Mouse (Mus musculus): ENCODE results near the gene Sart3. TPM values are rescaled to one million over a fixed set of nuclear protein-coding genes. Genes with fewer than 3 reads are reported as not detected.

Sart3 gene
- polyA plus RNA-seq, 1 experiment from 2014 or later = 78.3 TPM

DNA sequence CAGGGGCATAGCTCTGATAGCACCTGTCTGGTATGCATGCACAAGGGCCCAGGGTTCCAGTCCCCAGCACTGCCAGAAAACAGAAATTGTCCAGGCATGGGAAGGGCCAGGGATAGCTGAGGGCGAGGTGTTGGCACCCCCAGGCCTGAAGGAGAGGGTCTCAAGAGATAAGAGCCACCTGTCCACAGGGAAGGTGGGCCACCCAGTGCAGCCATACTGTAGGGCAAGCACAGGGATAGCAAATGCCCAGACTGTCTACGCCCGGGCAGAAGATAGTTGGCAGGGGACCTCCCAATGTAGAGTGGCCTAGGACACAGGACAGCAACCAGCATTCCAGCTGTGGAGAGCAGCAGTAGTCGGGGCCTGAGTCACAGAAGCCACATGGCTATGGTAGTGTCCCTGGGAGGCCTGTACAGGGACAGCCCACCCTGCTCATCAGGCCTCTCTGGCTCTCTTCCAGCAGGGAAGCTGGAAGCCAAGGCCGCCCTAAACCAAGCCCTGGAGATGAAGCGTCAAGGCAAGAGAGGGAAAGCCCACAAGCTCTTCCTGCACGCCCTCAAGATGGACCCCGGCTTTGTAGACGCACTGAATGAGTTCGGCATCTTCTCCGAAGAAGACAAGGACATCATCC, 34.6 kb downstream of the Sart3 start:
- Histone ChIP-seq H3K27ac (no peak overlapping the region), H3K9me3 (no peaks in the 10 kb centered on the region), H3K36me3 (replicated peaks) (peaks cover 54% of the 10 kb centered on the region), H3K4me3 (no peak overlapping the region), H3K4me1 (peaks cover 27% of the 10 kb centered on the region), H3K27me3 (ENCODE audit: poor library complexity, severe bottlenecking) (no peaks in the 10 kb centered on the region)
- DNase-seq (ENCODE audit: extremely low spot score, low spot score) = no peak
- WGBS = 89% methylated on average over 11 of the region's 11 CpGs

DNA sequence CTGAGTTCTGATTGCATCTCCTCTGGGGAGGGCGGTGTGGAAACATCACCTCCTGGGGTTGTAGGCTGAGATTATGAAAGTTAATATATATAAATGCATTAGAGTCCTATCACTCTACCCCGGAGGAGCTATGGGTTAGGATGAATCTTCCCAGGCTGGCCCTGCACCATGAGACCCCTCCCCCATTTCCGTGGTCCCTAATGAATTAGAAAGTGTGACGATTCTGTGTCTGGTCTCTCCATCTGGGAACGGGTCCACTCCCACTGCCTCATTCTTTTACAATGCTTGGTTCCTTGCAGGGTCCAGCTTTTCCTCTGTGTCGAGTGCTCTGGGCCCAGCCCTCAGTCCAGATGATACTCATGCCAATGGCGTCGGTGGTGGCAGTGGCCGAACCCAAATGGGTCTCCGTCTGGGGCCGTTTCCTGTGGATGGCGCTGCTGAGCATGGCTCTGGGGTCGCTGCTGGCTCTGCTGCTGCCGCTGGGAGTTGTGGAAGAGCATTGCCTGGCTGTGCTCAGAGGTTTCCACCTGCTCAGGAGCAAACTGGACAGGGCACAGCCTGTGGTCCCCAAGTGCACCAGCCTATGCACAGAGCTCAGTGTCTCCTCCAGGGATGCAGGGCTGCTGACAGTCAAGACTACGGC, 35.7 kb downstream of the Sart3 start:
- Histone ChIP-seq H3K36me3 (replicated peaks) (peaks cover 43% of the 10 kb centered on the region), H3K27me3 (ENCODE audit: poor library complexity, severe bottlenecking) (no peaks in the 10 kb centered on the region), H3K4me1 (peaks cover 27% of the 10 kb centered on the region), H3K27ac (peak overlapping the region; percentile 91; the same call in 1 of the 2 replicates), H3K9me3 (no peaks in the 10 kb centered on the region), H3K4me3 (peak overlapping the region; percentile 82)
- WGBS = 46% methylated on average over 15 of the region's 15 CpGs
- DNase-seq (ENCODE audit: extremely low spot score, low spot score) = no peak

DNA sequence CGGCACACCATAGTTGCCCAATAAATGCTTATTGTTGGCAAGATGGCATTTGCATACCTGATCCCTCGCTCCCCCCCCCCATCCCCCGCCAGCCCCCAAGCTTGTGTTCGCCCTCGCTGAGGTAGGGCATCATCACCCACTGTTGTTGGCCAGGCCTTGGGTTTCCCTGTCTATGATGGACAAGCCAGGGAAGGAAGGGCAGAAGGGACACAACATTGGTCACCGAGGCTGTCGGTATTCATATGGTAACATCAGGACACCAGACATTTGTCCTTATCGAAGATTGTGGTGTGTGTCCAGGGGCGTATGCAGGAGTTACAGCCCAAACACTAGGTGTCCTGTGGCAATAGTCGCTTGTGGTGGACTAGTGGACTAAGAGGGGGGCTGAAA, 36.2 kb downstream of the Sart3 start:
- peaks cover 27% of the 10 kb centered on the region for H3K4me1 ChIP-seq
- peaks cover 38% of the 10 kb centered on the region for H3K36me3 ChIP-seq (replicated peaks)
- H3K27ac ChIP-seq = peak overlapping the region; percentile 91
- peak overlapping the region; percentile 82 for H3K4me3 ChIP-seq
- WGBS = 6% methylated on average over 10 of the region's 10 CpGs
- H3K27me3 ChIP-seq (ENCODE audit: poor library complexity, severe bottlenecking) = no peaks in the 10 kb centered on the region
- no peak for DNase-seq (ENCODE audit: extremely low spot score, low spot score)
- H3K9me3 ChIP-seq = no peaks in the 10 kb centered on the region

DNA sequence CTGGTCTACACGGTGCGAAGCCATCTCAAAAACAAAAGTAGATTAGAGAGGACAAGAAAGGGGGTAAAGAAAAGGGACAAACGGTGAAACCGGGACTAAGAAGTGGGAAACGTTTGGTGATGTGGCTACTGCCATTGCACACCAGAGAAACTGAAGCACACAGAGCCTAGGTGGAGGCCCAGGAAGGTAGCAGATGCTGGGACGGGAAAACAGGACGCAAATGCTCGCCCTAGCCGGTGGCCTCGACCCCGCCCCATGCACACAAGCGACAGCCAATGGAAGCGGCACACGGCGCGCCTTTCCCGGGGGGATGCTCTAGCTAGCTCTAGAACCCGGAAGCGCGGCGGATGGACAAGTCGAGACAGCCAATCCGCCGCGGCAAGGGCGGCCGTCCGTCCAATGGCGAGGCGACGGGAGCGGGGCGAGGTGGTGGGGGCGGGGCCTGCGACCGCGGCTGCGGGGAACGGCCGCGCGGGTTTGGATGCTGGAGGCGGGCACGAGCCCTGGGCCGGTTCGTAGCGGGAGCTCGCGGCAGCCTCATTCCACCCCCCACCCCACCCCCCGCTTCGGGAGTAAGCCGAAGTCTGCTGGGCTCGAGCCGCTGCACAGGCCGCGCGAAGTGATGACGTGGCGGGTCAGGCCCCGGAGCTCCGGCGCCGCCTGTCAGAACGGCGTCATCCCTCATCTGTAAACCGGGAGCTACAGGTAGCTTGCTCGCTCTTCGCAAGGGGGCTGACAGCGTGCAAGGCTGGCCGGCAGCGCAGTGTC, 36.8 kb downstream of the Sart3 start, which contains the start of gene Ficd:
Gene Ficd, plus strand, starts transcription at position 459 of the 768 bp plus-strand sequence.
- DNase-seq (ENCODE audit: extremely low spot score, low spot score) = peak; percentile 97
- peaks cover 32% of the 10 kb centered on the region for H3K4me1 ChIP-seq
- peak within 1 kb of the TSS; percentile 82 for H3K4me3 ChIP-seq
- H3K36me3 ChIP-seq (replicated peaks) = peaks cover 32% of the 10 kb centered on the region
- H3K9me3 ChIP-seq = no peaks in the 10 kb centered on the region
- WGBS = under 1% methylated on average over 71 of the region's 71 CpGs
- no peaks in the 10 kb centered on the region for H3K27me3 ChIP-seq (ENCODE audit: poor library complexity, severe bottlenecking)
- peak within 1 kb of the TSS; percentile 91 for H3K27ac ChIP-seq

DNA sequence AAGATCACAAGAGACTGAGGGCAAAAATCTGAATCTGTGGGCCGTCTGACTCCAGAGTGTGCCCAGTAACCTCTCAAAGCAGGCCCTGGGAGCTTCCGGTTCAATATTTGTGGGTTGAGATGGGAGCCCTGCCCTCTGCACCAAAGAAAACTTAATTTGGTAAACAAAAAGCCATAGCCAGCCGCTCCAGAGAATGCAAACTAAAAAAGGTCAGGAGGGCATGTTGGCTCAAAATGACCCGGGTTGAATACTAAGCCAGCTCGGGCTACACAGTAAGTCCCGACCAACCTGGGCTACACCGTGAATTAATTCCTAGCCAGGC, 37.3 kb downstream of the Sart3 start:
- Histone ChIP-seq H3K4me1 (peaks cover 37% of the 10 kb centered on the region), H3K9me3 (no peaks in the 10 kb centered on the region), H3K4me3 (peak overlapping the region; percentile 82), H3K36me3 (replicated peaks) (peaks cover 27% of the 10 kb centered on the region), H3K27me3 (ENCODE audit: poor library complexity, severe bottlenecking) (no peaks in the 10 kb centered on the region), H3K27ac (peak overlapping the region; percentile 91)
- WGBS = 31% methylated on average over 7 of the region's 7 CpGs
- no peak for DNase-seq (ENCODE audit: extremely low spot score, low spot score)

DNA sequence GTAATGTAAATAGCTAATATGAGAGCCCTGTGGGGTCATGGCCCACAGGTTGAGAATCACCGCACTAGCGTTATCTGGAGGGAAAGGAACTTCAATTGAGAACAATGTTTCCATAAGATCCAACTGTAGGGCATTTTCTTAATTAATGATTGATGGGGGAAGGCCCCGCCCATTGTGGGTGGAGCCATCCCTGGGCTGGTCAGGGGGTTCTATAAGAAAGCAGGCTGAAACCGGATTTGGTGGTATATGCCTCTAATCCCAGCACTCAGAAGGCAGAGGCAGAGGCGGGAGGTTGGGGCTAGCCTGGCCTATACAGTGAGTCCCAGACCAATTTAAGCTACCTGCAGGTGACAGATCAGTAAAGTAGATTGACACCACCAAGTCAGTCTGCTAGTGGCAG, 37.9 kb downstream of the Sart3 start:
- Histone ChIP-seq H3K4me3 (no peak overlapping the region), H3K36me3 (replicated peaks) (peaks cover 21% of the 10 kb centered on the region), H3K9me3 (no peaks in the 10 kb centered on the region), H3K27ac (peak overlapping the region; percentile 91), H3K27me3 (ENCODE audit: poor library complexity, severe bottlenecking) (no peaks in the 10 kb centered on the region), H3K4me1 (peaks cover 37% of the 10 kb centered on the region)
- 70% methylated on average over 5 of the region's 5 CpGs for WGBS
- DNase-seq (ENCODE audit: extremely low spot score, low spot score) = no peak

DNA sequence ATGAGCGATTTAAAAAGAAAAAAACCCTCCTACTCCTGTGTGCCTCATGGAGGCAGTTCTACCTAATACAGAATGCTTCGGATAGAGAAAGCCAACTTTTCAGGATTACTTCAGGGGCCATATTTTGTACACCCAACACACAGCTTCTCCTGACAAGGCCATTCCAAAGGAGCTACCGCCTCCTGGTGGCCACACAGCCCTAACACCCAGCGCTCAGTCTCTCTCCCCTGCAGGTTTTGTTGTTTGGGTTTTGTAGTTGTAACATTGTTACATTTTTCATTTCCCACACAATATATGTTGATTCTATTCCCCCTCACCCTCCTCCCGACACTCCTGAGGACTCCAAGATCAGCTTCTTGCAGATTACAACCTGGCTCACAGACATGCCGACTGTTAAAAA, 40.1 kb downstream of the Sart3 start:
- DNase-seq (ENCODE audit: extremely low spot score, low spot score) = no peak

DNA sequence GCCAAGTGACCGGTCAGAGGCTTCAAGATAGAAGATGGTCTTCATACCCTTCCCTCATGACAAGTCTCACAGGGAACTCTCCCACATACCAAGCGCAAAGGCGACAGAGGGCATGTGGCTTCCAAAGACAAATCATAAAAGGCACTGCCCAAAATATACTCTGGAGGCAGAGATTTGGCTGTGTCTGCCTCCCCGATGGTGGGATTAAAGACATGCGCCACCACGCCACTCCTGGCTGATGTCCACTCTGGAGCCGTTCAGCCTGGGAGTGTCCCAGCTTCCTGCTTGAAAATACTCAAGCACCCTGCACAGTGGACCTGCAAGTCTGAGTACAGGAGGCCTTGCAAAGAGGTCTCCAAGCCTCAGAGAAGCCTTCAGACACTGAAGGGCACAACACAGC, 41.1 kb downstream of the Sart3 start:
- no peak overlapping the region for H3K4me3 ChIP-seq
- no peak overlapping the region for H3K27ac ChIP-seq
- no peaks in the 10 kb centered on the region for H3K27me3 ChIP-seq (ENCODE audit: poor library complexity, severe bottlenecking)
- no peaks in the 10 kb centered on the region for H3K36me3 ChIP-seq (replicated peaks)
- WGBS = 91% methylated on average over 7 of the region's 7 CpGs
- H3K9me3 ChIP-seq = no peaks in the 10 kb centered on the region
- peaks cover 24% of the 10 kb centered on the region for H3K4me1 ChIP-seq
- no peak for DNase-seq (ENCODE audit: extremely low spot score, low spot score)

More for the DNA sequence above, 40.1 kb downstream of the Sart3 start:
- Histone ChIP-seq H3K27ac (no peak overlapping the region), H3K27me3 (ENCODE audit: poor library complexity, severe bottlenecking) (no peaks in the 10 kb centered on the region), H3K4me3 (no peak overlapping the region), H3K4me1 (peaks cover 34% of the 10 kb centered on the region), H3K9me3 (no peaks in the 10 kb centered on the region), H3K36me3 (replicated peaks) (no peaks in the 10 kb centered on the region)
- 31% methylated on average over 6 of the region's 6 CpGs for WGBS

DNA sequence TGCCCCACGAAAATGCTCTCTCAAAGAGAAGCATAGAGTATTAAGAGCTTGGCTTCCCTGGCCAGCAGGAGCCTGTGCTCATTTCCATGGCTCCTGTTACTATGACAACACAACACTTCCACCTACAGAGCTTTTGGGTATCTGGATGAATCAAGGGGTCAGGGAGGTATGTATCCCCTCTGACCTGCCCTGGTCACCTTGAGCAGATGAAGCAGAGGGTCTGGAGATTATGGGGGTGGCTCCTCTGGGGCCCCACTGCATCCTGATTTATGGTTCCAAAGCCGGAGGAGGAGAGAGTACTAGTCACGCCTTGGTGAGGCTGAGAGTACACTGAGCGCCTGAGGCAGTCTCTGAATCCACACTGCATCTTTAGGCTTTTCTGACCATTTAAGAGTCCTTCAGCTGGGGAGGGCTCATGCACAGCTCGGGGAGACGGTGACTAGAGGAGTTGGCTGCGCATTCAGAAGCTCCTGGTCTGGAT, 41.6 kb downstream of the Sart3 start:
- no peaks in the 10 kb centered on the region for H3K9me3 ChIP-seq

DNA sequence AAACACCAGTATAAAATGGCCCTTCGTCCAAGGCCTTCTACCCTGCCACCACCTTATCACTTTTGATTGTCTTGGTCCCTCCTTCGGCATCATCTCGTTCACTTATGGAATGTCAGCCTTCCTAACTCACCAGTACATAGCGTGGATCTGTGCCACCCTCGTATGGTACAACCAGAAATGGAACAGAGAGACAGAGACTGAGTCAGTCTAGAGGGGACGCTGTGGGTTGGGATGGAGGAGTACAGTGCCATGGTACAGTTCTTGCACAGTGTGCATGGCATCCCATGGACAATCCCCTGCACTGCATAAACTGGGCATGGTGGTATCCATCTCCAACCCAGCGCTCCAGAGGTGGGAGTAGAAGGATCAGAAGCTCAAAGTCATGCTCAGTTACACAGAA, 43.6 kb downstream of the Sart3 start:
- H3K27ac ChIP-seq = no peak overlapping the region
- 0 out of 2 replicates have a peak, but pooled peaks cover 5% of the 10 kb centered on the region for H3K27me3 ChIP-seq (ENCODE audit: poor library complexity, severe bottlenecking)
- peaks cover 17% of the 10 kb centered on the region for H3K4me1 ChIP-seq

More for the DNA sequence above, 41.6 kb downstream of the Sart3 start:
- H3K4me1 ChIP-seq = peaks cover 22% of the 10 kb centered on the region
- DNase-seq (ENCODE audit: extremely low spot score, low spot score) = no peak
- 69% methylated on average over 7 of the region's 7 CpGs for WGBS
- no peaks in the 10 kb centered on the region for H3K27me3 ChIP-seq (ENCODE audit: poor library complexity, severe bottlenecking)
- H3K27ac ChIP-seq = peak overlapping the region; percentile 7; the same call in 1 of the 2 replicates
- H3K36me3 ChIP-seq (replicated peaks) = no peaks in the 10 kb centered on the region
- no peak overlapping the region for H3K4me3 ChIP-seq

DNA sequence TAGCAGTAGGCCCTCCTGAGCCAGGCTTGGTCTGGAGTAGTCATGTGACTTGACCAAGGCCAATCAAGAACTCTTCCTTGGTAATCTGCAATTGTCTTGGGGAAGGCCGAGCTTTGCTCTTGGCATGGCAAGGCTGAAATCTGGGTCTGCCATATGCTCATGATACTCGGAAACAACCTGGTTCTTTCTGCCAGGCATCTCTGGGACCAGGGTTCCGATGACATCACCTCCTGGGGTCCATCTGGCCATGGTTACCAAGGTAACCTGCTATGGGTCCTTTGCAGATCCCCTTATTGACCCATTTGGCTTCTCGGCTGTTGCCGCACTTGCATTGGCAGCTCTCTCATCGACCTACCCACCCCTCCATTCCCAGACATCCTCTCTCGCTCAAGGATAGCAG, 44.3 kb downstream of the Sart3 start:
- no peak for DNase-seq (ENCODE audit: extremely low spot score, low spot score)
- Histone ChIP-seq H3K9me3 (no peaks in the 10 kb centered on the region), H3K4me1 (peaks cover 21% of the 10 kb centered on the region), H3K27me3 (ENCODE audit: poor library complexity, severe bottlenecking) (0 out of 2 replicates have a peak, but pooled peaks cover 9% of the 10 kb centered on the region), H3K27ac (no peak overlapping the region), H3K4me3 (no peak overlapping the region), H3K36me3 (replicated peaks) (no peaks in the 10 kb centered on the region)
- WGBS = 86% methylated on average over 7 of the region's 7 CpGs

More for the DNA sequence above, 43.6 kb downstream of the Sart3 start:
- Histone ChIP-seq H3K36me3 (replicated peaks) (no peaks in the 10 kb centered on the region), H3K4me3 (no peak overlapping the region), H3K9me3 (no peaks in the 10 kb centered on the region)
- no peak for DNase-seq (ENCODE audit: extremely low spot score, low spot score)
- WGBS = 87% methylated on average over 7 of the region's 7 CpGs

DNA sequence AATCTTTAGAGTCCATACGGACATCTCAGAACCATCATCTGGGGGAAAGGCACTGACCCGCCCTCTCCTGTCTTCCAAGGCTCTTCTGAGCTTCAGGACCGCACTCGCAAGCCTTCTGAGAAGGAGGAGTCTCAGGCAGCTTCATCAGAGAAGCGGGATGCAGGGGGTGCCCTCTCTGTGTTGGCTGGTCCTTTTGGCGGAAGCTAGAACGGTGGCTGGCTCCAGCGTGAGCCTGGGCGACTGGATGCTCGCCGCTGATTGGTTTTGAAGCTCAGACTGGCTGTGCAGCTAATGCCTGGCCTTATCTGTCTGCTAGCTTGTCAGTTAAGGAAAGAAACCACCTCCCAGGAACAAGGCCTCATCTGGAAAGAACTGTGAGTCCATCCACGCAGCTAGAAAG, 45.1 kb downstream of the Sart3 start:
- 0 out of 2 replicates have a peak, but pooled peaks cover 9% of the 10 kb centered on the region for H3K27me3 ChIP-seq (ENCODE audit: poor library complexity, severe bottlenecking)
- H3K4me1 ChIP-seq = peaks cover 21% of the 10 kb centered on the region
- no peak for DNase-seq (ENCODE audit: extremely low spot score, low spot score)
- no peaks in the 10 kb centered on the region for H3K9me3 ChIP-seq
- 68% methylated on average over 12 of the region's 12 CpGs for WGBS
- no peaks in the 10 kb centered on the region for H3K36me3 ChIP-seq (replicated peaks)
- no peak overlapping the region for H3K4me3 ChIP-seq
- H3K27ac ChIP-seq = no peak overlapping the region

DNA sequence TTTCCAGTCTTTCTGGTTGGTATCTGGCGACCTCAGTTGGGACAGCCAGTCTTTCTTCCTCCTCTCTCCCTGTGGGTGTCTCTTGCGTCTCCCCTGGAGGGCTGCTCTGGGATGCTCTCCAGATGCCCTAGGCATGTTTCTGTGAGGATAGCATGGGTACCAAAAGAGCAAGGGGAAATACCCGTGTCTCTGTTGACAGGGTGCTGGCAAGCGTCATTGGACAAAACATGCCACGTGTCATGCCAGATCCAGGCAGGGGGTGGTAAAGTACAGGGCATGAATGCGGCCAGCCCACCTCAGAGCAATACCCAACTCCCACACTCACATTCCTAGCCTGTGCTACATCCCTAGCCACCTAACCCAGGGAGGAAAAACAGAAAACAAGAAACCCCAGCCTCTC, 45.7 kb downstream of the Sart3 start:
- H3K9me3 ChIP-seq = no peaks in the 10 kb centered on the region
- 0 out of 2 replicates have a peak, but pooled peaks cover 9% of the 10 kb centered on the region for H3K27me3 ChIP-seq (ENCODE audit: poor library complexity, severe bottlenecking)
- no peak overlapping the region for H3K27ac ChIP-seq
- no peak overlapping the region for H3K4me3 ChIP-seq
- no peaks in the 10 kb centered on the region for H3K36me3 ChIP-seq (replicated peaks)
- DNase-seq (ENCODE audit: extremely low spot score, low spot score) = no peak
- peaks cover 21% of the 10 kb centered on the region for H3K4me1 ChIP-seq
- 86% methylated on average over 6 of the region's 6 CpGs for WGBS
